Mouse (Mus musculus) cortical plate, adult 2 months (tissue): ENCODE results near the gene Hspa4. TPM values are rescaled to one million over a fixed set of nuclear protein-coding genes. Genes with fewer than 3 reads are reported as not detected.
"Not testable (repeated sequence)": the region's sequence is repeated elsewhere in the genome, so short reads cannot be mapped to it uniquely, and the experiment has no call there.

Source experiments
- H3K27ac ChIP-seq: fragments of 200-500 bp; 2 replicates; pipeline ENCODE4 v1.5.1; 2012; ENCODE audit warnings: low read length, control low read depth, inconsistent platforms; ENCODE audit not compliant: insufficient read depth
- H3K4me1 ChIP-seq: fragments of 200-500 bp; 2 replicates; pipeline ENCODE4 v1.6.1; 2011; ENCODE audit warnings: low read length; ENCODE audit not compliant: control insufficient read depth, insufficient read depth
- H3K4me3 ChIP-seq: fragments of 200-500 bp; 2 replicates; pipeline ENCODE4 v1.5.1; 2011; ENCODE audit warnings: mild to moderate bottlenecking, low read length, control low read depth; ENCODE audit not compliant: insufficient read depth
- CTCF ChIP-seq: fragments of 200-500 bp; IDR thresholded peaks from 2 replicates; pipeline ENCODE4 v1.5.1; 2011; ENCODE audit warnings: mild to moderate bottlenecking, control low read depth, low read length; ENCODE audit not compliant: insufficient read depth; ENCODE audit errors: extremely low read depth
- POLR2A ChIP-seq: fragments of 200-500 bp; IDR thresholded peaks from 2 replicates; pipeline ENCODE4 v1.6.1; 2011; ENCODE audit warnings: mild to moderate bottlenecking, low read length, control low read depth; ENCODE audit not compliant: insufficient read depth; ENCODE audit errors: extremely low read depth
- polyA plus RNA-seq: library from polyadenylated mRNA; depleted of rRNA; stranded (reverse); fragments of >200 nt; gene quantifications from 2 replicates; pipeline ENCODE4 v1.2.3, GENCODE M21; 2012; rRNA removed

Gene Hspa4
- polyA plus RNA-seq, result 75.5 and 80.3 TPM in 2 replicates

DNA sequence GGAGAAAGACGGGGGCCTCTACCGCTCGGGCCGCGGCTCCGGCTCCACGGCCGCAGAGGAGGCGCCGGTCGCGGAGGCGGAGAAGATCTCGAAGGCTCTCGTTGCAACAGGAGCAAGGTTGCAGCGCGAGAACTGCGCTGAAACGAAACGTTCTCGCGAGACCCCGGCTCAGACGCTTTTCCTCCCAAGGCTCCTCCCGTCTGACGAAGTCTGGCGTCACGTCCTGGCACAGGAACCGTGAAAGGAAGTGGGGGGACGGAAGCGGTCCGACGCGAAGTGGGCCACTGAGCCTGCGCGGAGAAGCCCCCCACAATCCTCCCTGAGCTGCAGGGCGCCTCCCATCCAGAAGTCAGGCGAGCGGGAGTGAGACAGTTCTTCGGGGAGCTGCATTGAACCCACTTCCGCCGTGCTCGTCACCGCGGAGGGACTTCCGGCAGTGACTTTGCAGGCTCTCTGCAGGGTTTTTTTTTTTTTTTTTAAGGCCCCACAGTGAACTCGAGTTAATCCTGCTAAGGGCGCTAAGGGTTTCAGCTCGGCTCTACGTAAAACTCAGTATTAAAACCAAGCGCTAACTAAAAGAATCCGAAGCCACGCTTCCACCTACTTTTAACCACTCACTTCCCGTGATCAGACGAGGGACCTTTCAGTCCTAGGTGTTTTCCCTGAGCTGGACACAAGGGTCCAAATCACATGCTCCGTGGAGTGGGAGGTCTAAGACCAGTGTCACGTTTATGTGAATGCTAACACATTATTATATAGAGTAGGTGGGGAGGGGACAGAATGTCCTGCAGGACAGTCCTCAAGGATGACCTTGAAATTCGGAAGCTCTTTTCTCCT, at the start of gene Hspa4:
Gene Hspa4, minus strand, starts transcription at position 128 of the 837 bp plus-strand sequence.
- peak; percentile 96 for TF ChIP-seq POLR2A
- TF ChIP-seq CTCF, result no peak
- Histone ChIP-seq H3K4me3 (peak within 1 kb of the TSS; percentile 47), H3K4me1 (peaks cover 7% of the 10 kb centered on the region), H3K27ac (peak within 1 kb of the TSS; percentile 95)

DNA sequence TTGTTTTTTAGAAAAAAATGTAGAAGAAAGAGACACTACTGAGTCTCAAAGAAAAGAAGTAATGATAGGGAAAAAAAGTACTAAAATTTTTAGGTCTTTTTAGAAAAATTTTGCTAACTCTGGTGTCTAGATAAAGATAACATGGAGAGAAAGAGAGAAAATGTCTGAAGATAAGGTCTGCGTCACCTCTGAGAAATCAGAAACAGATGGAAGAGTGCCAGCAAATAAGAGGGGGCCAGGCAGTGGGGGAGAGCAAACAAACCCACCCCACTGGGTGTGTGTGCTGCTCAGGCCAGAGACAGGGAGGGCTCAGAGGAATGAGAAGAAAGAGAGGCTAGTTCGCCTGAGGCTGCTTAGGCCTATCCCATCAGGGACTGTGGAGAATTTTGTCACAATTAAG, 45.5 kb upstream of the Hspa4 start:
- Histone ChIP-seq H3K27ac (no peak overlapping the region), H3K4me1 (no peaks in the 10 kb centered on the region), H3K4me3 (no peak overlapping the region)
- TF ChIP-seq POLR2A (no peak), CTCF (no peak)

DNA sequence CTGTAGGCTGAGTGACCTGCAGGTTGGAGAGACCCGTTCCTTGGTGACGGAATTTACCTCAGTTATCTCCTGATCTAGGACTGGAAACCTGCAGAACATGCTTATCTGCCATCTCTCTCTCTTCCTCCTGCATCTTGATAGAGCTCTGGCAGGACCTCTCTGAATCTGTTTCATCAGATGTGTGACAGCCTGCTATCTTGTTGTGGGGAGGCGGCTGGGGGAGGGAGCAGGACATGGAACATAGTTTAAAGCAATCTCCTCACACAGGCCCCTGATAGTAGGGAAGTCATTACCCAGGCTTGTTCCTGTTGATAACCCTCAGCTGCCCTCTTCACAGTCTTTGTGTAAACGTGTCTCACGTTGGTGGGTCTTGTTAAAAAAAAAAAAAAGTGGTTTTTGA, 45.1 kb upstream of the Hspa4 start:
- Histone ChIP-seq H3K4me3 (no peak overlapping the region), H3K27ac (no peak overlapping the region), H3K4me1 (no peaks in the 10 kb centered on the region)
- TF ChIP-seq POLR2A (no peak), CTCF (no peak)

DNA sequence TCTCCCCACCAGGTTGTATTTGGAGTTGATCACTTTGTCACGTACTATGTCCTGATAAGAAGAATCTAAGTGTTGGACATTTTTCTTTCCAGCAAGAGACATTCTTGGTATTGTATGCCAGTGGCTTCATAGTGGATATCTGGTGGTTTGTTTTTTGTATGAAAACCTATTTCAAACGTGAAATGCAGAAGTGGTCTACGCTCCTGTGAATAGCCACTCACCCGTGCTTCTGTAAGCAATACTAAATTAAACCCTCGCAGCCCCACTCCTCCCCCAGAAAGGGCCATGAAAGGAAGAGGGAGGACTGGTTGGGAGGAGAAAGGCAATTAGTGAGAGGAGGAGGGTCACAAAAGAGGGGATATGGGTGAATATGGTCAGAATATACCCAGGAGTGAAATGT, 42.5 kb upstream of the Hspa4 start:
- TF ChIP-seq CTCF (no peak), POLR2A (no peak)
- no peaks in the 10 kb centered on the region for H3K4me1 ChIP-seq
- H3K27ac ChIP-seq, result no peak overlapping the region
- no peak overlapping the region for H3K4me3 ChIP-seq

DNA sequence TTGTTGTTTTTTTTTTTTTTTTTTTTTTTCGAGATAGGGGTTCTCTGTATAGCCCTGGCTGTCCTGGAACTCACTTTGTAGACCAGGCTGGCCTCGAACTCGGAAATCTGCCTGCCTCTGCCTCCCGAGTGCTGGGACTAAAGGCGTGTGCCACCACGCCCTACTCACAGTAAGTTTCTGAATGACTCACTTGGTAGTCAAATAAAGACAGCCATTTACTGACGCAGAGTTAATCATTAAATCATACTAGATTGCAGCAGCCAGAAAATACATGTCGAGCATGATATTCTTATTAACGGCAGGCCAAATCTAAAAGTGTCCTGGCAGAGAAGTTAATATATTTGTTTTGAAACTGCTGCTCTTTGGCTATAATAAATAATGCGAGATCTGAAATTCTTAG, 40.8 kb upstream of the Hspa4 start:
- H3K4me3 ChIP-seq, H3K4me1 ChIP-seq, H3K27ac ChIP-seq: not testable (repeated sequence)

DNA sequence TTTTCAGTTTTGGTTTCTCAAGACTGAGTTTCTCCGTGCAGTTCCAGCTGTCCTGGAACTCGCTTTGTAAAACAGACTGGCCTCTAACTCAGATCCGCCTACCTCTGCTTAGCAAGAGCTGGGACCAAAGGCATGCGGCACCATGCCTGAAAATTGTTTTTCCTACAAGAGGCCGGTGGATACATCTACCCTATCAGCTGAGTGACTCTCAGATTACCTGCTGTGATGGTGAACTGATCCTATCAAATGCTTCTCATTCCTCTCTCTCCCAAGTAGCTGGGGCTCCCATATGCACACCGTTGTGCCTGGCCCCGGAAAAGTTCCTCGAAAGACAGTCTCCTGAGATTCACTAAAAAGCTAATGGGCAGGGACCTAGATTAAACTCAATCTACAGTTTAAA, 37.4 kb upstream of the Hspa4 start:
- H3K4me1 ChIP-seq, result no peaks in the 10 kb centered on the region
- H3K27ac ChIP-seq, result no peak overlapping the region
- H3K4me3 ChIP-seq, result no peak overlapping the region
- TF ChIP-seq POLR2A, result no peak
- no peak for TF ChIP-seq CTCF

DNA sequence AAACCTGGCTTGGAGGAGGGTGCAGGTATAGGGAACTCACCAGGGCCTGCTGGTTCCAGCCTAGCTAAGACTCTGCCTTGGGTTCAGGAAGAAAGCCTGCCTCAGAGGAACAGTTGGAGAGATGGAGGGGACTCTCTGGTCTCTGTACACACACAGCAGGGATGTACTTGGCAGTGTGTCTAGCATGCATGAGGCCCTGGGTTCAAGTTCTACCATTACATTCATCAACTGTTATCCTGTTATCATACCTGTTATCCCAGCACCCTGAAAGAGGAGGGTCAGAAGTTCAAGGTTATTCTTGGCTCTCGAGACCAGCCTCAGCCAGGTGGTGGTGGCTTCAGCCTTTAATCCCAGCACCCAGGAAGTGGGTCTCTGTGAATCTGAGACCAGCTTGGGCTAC, 36.7 kb upstream of the Hspa4 start:
- no peaks in the 10 kb centered on the region for H3K4me1 ChIP-seq
- no peak overlapping the region for H3K27ac ChIP-seq
- H3K4me3 ChIP-seq, result no peak overlapping the region
- TF ChIP-seq POLR2A (no peak), CTCF (no peak)

DNA sequence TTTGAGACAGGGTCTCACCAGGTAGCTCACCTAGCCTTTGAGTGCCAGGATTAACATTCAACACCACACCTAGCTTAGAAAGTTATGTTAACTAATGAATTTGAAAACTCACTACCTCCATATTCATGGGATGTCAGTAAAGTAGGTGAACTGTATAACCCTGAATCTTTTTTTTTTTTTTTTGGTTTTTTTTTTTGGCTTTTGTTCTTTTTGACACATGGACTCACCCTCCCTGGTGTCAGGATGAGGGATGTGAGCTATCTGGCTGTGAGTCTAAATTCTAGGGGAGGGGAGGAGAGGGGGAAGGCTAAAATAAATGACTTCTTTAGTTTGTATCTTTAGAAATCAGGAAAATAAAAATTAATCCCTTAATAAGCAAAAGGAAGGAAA, 35.9 kb upstream of the Hspa4 start:
- Histone ChIP-seq H3K27ac (no peak overlapping the region), H3K4me1 (no peaks in the 10 kb centered on the region), H3K4me3 (no peak overlapping the region)
- TF ChIP-seq CTCF (no peak), POLR2A (no peak)

DNA sequence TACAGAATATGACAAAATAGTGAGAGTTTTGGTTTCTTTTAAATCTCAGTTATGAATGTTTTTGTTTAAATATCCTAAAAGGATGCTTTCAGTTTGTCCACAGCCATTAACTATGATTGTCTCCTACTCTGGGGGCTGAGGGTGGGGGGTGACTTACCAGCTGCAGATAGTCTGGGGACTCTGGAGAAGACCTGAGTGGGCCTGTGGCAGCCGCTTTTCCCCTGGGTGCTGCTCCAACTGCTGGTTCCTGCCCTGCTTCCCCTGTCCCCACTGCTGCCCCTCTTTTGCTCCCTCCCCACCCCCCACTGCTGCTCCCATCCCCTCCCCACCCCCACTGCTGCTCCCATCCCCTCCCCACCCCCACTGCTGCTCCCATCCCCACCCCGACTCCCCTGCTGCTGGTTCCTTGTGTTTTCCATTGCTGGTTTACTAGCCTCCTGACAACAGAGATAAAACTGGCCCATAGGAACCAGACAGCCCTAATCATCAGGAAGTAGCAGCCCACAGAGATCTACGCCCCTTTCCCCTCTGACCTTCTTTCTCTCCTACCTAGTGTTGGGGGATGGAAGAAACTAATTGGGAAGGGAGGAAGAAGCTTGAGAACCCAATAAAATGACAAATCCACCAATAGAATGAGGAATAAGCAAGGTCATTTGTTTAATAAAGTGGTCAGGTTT, 35.4 kb upstream of the Hspa4 start:
- Histone ChIP-seq H3K4me3 (no peak overlapping the region), H3K4me1 (no peaks in the 10 kb centered on the region), H3K27ac (no peak overlapping the region)
- no peak for TF ChIP-seq CTCF
- no peak for TF ChIP-seq POLR2A

DNA sequence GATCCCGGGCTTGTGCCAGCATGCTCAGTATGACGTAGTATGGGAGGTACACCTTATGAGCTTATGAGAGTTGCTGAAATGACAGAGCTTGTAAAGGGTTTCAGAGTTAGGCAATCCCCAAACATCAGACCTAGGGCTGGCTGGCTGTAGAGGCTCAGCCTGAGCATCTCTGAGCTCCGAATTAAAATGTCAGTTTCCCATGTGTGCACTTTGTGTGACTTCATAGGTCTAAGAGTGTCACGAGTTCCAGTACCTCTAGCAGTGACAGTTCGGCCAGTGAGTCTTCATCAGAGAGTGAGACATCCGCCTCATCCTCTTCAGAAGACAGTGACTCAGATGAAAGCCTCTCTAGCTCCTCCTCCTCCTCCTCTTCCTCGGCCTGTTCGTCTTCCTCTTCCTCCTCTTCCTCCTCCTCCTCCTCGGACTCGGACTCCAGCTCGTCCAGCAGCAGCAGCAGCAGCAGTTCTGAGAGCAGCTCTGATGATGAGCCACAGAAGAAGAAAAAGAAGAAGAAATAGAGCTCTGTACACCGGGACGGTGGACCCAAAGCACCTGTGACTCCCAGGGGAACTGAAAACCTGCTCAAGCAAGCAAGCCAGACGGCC, 31.9 kb upstream of the Hspa4 start:
- TF ChIP-seq POLR2A (no peak), CTCF (no peak)
- no peak overlapping the region for H3K4me3 ChIP-seq
- no peak overlapping the region for H3K27ac ChIP-seq
- no peaks in the 10 kb centered on the region for H3K4me1 ChIP-seq
